Mouse (Mus musculus) liver (tissue): ENCODE measurements around the gene Agpat1.

Experiments used
- DNase-seq: peaks from one replicate; pipeline ENCODE4 v3.0.0-alpha.2; 2020; ENCODE audit warnings: mixed read lengths

Gene Agpat1

DNA sequence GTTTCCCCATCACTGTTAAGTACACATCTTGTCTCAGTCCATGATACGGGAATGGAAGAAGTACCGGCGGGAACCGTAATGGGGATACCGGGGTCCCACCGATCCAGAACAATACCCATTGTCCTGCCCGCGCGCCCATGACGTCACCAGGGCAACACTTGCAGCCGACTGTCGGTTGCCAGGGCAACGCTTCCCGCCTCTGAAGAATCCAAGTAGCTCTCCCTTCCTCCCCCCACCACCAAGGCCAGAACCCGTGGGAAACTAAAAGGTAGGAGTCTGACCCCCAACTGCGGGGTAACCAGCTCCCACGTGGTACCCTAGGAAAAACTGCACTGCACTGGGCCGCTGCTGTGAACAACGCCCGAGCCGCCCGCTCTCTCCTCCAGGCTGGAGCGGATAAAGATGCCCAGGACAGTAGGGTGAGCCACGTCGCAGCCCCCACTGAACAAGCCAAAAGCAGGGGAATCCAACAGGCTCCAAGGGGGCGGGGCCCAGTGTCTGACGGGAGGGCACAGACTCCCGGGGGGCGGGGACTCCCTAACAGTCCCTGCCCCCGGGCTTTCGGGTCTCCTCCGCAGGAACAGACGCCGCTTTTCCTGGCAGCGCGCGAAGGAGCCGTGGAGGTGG lies 17.2 kb upstream of the Agpat1 start:
- DNase-seq: peak; percentile 93

DNA sequence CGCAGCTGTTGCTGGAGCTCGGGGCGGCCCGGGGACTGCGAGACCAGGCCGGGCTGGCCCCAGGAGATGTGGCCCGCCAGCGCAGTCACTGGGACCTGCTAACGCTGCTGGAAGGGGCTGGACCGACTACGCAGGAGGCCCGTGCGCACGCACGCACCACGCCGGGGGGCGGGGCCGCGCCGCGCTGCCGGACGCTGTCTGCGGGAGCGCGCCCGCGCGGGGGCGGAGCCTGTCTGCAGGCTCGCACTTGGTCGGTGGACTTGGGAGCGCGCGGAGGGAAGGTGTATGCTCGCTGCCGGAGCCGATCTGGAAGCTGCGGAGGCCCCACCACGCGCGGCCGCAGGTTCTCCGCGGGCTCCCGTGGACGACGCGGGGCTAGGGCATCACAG lies 16.6 kb upstream of the Agpat1 start:
- peak; percentile 98 for DNase-seq

DNA sequence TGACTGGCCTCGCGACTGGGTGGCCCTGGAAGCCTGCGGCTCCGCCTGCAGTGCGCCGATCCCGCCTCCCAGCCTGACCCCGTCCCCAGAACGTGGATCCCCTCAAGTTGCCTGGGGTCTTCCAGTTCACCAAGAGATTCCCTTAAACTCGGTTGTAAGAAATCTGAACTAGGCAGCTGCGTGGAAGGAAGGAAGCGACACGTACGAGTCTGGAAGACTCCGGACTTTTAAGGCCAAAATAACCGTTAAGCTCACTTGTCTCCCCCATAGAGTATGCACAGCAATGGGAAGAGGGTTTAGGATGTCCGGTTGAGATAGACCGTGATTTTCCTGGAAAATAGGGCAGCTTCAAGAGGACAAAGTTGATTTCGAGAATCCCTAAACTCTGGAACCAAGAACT lies 16.2 kb upstream of the Agpat1 start:
- no peak for DNase-seq

GRCm38 (mm10) chr17:34588767-34589166 lies 15.3 kb upstream of the Agpat1 start:
- DNase-seq: no peak

DNA sequence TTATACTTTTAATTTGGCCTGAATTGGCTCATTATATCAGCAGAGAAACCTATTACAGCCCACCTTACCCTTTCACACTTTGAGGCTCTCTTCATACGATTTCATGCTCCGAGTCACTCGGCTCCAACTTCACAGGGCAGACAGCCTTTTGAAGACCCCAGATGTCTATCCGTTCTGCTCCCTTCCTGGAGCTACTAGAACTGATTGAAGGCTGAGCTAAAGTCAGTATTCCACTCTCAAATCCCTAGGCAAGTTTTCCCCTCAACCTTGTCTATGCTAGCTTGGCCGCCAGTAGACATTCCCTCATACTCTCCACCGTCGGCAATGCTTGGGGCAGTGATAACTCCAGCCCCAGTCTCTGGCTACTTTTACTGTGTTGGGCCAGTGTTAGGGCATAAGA lies 14.9 kb upstream of the Agpat1 start:
- DNase-seq: no peak

DNA sequence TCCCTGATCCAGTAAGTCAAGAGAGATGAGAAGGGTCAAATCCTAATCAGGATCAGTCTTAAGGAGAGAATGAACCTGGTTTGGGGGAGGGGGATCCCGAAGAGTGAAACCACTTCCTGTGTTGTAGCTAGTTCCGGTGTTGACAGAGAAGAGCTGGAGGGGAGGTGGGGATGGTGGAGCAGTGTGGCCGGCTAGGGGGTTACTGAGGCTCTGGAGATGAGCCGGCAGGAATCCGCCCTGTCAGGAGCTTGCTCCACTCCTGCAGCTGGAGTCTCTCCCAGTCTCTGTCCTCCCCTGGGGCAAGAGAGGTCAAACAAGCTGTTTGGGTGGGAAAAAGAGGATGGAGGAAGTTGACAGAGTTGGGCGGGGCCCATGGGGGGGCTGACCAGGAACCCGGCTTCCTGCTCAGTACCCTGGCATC lies 14.4 kb upstream of the Agpat1 start, which contains the start of gene Gpsm3:
Gpsm3 (plus strand) TSS at position 126 of the 421 bp plus-strand sequence.
- DNase-seq: peak; percentile 39

DNA sequence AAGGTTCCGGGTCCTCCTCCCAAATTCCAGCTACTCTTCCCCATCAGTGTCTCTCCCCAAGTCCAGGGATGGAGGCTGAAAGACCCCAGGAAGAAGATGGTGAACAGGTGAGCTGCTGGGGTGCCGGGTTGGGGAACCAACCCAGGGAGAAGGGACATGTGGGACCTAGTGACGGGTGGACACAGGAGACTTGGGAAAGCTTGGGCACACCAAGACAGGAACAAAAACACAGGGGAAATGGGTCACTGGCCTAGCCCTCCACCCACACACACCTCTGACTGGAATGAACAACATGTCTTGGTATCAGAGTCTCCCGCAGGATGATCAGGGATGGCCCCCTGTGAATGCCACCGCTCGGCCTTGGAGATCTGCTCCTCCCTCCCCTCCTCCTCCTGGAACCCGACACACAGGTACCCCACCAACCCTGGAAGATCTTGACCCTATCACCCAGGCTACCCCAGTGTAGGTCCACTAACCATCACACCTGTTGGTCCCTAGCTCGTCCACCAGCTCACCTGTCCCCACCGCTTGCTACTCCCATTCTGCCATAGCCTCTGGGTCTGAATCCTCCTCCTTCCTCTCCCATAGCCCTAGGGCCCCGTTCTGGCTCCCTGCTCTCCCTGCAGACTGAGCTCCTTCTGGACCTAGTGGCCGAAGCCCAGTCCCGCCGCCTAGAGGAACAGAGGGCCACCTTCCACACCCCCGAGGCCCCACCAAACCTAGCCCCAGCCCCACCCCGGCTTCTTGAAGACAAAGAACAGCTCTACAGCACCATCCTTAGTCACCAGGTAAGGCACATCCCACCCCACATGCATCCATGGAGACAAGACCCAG lies 13.7 kb upstream of the Agpat1 start:
- no peak for DNase-seq

DNA sequence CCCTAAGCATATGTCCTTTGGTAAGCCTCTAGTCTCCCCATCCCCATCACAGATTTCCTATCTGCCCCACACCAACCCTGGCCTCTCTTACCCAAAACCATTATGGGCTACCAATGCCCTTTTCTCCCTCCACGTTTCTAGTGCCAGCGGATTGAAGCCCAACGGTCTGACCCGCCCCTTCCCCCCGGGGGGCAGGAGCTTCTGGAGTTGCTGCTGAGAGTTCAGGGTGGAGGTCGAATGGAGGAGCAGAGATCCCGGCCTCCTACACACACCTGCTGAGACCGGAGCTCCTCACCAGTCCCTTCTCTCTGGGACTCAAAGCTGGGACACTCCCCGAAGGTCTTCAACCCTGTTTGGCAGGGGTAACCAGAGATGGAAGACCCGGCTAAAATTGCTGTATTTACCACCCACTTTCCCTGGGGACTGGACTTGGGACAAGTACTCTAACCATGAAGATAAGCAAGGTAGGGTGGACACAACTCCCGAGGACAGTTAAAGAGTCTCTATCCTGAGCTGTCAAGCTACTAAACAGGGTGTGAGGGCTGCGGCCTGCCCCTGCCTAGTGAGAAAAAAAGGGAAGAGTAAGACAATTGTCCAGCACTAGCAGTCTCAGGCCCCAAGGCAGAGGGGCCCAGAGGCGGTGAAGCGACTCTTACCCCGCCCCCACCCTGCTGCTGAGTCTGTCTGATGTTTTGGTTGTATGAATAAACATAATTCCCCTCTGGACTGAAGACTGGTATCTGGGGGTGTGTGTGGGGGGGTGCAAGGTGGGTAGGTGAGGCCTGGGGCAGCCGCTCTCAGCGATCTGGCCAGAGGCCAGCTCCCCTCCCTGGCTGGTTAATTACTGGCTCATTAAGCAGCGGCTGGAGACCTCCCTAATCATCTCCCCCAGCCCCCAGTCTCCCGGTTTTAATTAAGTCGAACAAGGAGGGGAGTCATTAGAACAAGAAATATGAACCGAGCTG lies 12.8 kb upstream of the Agpat1 start, which contains the start of gene Pbx2:
Pbx2 (plus strand) TSS at position 238 of the 965 bp plus-strand sequence.
- peak; percentile 62 for DNase-seq

- DNase-seq: peak; percentile 96
Observed at GRCm38 (mm10) chr17:34591994-34592375, 12.1 kb upstream of the Agpat1 start.

GRCm38 (mm10) chr17:34592581-34593549 lies 11.2 kb upstream of the Agpat1 start:
- DNase-seq: no peak

DNA sequence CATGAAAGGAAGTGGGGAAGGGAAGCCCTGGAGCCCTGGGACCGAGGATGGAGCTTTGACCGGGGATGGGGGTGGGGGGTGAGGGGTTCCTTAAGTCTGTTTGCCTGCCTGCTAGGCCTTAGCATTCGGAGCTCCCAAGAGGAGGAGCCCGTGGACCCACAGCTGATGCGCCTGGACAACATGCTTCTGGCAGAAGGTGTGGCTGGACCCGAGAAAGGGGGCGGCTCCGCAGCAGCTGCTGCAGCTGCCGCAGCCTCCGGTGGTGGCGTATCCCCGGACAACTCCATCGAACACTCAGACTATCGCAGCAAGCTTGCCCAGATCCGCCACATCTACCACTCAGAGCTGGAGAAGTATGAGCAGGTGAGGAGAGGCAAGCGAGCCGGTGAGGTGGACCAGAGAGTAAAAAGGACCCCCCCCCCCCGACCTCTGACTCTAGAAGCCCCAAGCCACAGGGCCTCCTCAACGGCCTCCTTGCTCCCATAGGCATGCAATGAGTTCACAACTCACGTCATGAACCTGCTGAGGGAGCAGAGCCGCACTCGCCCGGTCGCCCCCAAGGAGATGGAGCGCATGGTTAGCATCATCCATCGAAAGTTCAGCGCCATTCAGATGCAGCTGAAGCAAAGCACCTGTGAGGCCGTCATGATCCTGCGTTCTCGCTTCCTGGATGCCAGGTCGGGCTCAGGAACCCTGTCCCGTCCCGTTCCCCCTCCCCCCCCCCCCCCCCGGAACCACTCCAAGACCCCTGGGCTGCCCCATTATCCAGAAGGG lies 10.1 kb upstream of the Agpat1 start:
- peak; percentile 29 for DNase-seq

- DNase-seq: no peak
Observed at GRCm38 (mm10) chr17:34596098-34596497, 8.0 kb upstream of the Agpat1 start.

- no peak for DNase-seq
Observed at GRCm38 (mm10) chr17:34597566-34598095, 6.4 kb upstream of the Agpat1 start, which contains the start of gene Ager. Gene Ager, plus strand, starts transcription at chr17:34597862.

- DNase-seq: no peak
Observed at GRCm38 (mm10) chr17:34599891-34600290, 4.2 kb upstream of the Agpat1 start.

GRCm38 (mm10) chr17:34601796-34602195 lies 2.3 kb upstream of the Agpat1 start:
- DNase-seq: no peak

DNA sequence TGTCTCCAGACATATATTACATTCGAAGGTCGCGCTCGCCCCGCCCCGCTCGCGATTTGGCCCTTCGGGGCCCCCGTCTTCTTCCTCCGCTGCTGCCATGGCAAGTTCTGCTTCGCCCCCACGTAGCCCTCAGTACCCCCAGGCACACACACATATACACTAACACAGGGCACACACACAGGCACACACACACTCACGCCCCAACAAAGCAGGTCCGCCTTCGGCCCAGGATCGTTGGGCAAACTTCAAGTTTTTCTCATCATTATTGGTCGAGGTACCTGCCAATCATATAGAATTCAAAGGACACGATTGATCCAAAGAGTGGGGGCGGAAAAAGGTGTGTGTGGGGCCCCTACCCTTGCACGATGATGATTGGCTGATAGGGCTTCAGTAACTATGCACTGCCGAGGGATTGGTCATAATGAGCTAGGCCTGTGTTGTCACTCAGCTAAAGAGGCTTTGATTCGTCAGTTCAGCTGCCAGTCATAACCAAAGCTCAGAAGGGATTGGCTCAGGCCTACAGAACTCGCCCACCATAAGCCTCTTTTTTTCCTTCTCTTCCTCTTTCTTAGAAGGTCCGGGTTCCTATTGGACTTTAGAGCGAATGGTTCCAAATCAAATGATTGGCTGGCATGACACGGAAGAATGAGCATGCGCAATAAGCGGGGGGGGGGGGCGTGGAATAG lies 544 bp upstream of the Agpat1 start, which contains the start of gene Rnf5:
Rnf5 (minus strand) TSS at position 316 of the 686 bp plus-strand sequence.
- peak; percentile 96 for DNase-seq

DNA sequence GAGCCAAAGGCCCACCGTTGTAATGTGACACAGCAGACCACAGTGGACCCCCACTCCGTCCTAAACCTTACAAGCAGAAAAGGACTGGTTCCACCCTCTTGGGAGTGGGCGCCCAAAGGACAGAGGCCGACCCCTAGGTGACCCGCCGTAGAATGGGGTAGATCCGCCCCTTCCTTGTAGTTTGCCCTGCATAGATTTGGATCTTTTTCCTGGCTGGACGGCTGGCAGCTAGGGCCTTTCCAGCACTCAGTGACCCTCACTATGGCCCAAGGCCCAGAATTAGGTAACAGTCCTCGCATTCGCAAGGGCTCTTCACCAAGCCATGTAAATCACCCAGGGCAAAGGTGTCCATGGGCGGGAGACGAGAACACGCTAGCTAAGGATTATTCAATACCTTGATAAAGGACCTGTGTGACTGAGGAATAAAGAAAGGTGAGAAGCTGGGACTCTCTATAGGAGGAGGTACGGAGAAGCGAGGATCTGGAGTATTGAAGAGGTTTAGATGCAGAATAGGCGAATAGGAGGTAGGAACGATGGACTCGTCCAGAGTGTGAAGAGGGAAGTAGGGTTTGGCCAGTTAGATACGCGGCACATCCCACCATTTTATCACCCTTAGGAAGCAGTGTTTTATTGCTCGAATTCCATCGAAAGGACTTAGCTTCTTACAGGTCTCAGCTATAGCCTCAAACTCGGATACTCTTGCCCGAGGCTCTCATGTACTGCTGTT lies 612 bp downstream of the Agpat1 start:
- no peak for DNase-seq

- DNase-seq: peak; percentile 96
Observed at GRCm38 (mm10) chr17:34605609-34606008, 1.5 kb downstream of the Agpat1 start.
